Mouse (Mus musculus): Measurements from ENCODE around the gene Zfp780b. TPM values are rescaled to one million over a fixed set of nuclear protein-coding genes. Genes with fewer than 3 reads are reported as not detected.

Gene Zfp780b
- total RNA-seq (2023) = 1 to 10 TPM; 7.3 to 8.5 TPM

DNA sequence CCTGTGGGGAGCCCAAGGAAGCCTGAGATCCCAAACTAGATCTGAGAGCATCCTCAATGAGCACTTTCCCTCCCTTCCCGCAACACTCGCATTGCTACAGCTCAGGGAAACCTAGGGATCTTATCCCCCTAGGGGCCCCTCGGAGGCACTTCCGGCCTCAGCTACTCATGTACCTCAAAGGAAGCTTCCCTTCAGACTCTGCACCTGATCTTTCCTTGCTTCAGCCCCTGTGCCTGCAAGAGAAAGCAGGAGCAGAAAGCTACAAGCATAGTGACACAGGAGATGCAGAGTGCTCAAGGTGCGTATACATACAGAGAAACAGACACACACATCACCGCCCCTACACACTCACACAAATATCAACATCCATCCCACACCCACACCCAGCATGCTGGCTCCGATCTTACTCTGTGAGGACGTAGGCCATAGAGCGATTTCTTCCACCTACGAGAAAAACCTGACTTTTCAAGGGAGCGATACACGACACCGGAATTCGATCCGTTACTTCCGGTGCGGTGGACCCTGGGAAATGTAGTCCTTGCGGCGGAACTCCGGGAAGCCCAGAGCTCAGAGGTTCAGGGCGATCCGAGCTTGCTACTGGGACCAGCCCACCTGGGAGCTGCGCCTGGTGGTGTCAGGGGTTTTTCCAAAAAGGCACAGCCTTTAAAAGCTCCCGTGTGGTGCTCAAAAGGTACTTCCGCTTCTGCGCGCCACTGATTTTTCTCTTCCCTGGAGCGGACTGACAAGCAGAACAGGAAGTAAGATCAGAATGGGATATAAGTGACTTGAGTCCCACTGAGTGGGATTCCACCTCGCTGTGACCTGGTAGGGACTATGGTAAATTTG lies at the start of gene Zfp780b:
Zfp780b (minus strand) TSS at position 489 of the 846 bp plus-strand sequence.

DNA sequence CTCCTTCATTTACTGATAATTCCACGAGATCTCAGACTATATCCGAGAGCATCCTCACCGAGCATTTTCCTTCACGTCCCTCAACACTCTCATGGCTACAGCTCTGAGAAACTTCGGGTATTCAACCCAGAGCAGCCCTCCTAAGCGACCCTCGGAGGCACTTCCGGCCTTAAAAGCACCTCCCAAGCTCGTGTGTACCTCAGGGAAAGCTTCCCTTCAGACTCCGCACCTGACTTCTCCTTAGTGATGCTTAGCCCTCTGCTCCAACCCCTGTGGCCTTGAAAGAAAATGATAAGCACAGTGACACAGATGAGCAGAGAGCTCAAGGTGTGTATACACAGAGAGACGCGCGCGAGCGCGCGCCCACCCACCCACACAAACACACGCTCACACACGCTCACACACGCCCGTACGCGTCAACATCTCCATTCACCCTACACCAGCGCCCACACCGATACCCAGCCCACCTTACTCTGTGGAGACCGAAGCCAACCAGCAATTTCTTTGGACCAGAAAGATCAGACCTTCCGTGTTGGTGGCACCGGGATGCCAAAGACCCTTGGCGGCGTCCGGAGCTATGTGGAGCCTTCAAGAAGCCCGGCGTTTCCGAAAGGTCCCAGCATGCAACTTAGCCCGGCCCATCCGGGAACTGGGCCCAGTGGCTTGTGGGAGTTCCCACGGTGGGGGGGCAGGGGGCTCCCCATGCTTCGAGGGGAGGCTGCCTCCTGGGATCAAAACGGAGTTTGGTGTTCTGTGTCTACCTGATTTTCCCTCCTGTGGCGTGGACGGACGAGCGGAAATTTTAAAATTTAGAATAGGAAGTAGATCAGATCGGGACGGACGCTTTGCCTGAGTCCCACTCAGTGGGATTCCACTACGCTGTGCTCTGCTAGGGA lies 34.8 kb upstream of the Zfp780b start, which contains the start of gene Zfp850:
Zfp850 (minus strand) TSS at position 567 of the 896 bp plus-strand sequence.

GRCm38 (mm10) chr7:27928818-27929695 lies 49.9 kb downstream of the Zfp780b start, which contains the start of gene Zfp974:
Zfp974 (minus strand) TSS chr7:27929460.

Other genes with a start within 250 kb of the Zfp780b start
- gene Zfp60, start 247.8 kb downstream of the Zfp780b start, total RNA-seq (2023) = 1 to 10 TPM; 4.6 to 5.6 TPM
- 1 to 10 TPM; 4.5 to 9.1 TPM for gene Zfp626, start 172.0 kb downstream of the Zfp780b start, total RNA-seq (2023)
- gene Zfp59, start 140.6 kb downstream of the Zfp780b start, total RNA-seq (2023) = 1 to 10 TPM; 2.1 TPM
- gene Zfp607a, start 121.6 kb downstream of the Zfp780b start, total RNA-seq (2023) = 10 to 100 TPM in 1 of 2 experiments, 1 to 10 TPM in 1; 8.7 to 10.3 TPM
- gene Zfp974, start 49.7 kb downstream of the Zfp780b start, total RNA-seq (2023) = 1 to 10 TPM; 5.9 to 9.1 TPM
- 1 to 10 TPM; 1.9 to 2.8 TPM for gene Zfp850, start 34.9 kb upstream of the Zfp780b start, total RNA-seq (2023)
- 10 to 100 TPM; 78.9 to 80.8 TPM for gene Psmc4, start 70.9 kb upstream of the Zfp780b start, total RNA-seq (2023)
- gene Fcgbp, start 92.1 kb upstream of the Zfp780b start, total RNA-seq (2023) = not detected
- gene 9530053A07Rik, start 150.3 kb upstream of the Zfp780b start, total RNA-seq (2023) = not detected
- gene Fbl, start 190.5 kb upstream of the Zfp780b start, total RNA-seq (2023) = 100 to 1,000 TPM; 127 to 139 TPM
- 10 to 100 TPM; 14.8 to 15.4 TPM for gene Dyrk1b, start 200.3 kb upstream of the Zfp780b start, total RNA-seq (2023)

Data from monocyte, adult 59 days (primary cell).